Mouse (Mus musculus) liver, embryonic 15.5 days (tissue): ENCODE results near the gene AW011738. TPM values are rescaled to one million over a fixed set of nuclear protein-coding genes. Genes with fewer than 3 reads are reported as not detected.
A peak's percentile ranks its signal among the peaks of the same experiment; 100 is the strongest.

Experiments used
- ATAC-seq: fragments of 200-750 bp; cut with Nextera tagmentation; 2 replicates; pipeline ENCODE4 v1.8.0; 2017; ENCODE audit warnings: moderate number of reproducible peaks, mild to moderate bottlenecking, moderate library complexity; ENCODE audit not compliant: insufficient read depth
- H3K27ac ChIP-seq: fragments of 300-500 bp; sonication (generic); replicated peaks from 2 replicates; pipeline ENCODE4 v1.5.1; 2015; ENCODE audit warnings: mild to moderate bottlenecking, inconsistent platforms
- H3K27me3 ChIP-seq: fragments of 300-500 bp; sonication (generic); 2 replicates; pipeline ENCODE4 v1.6.1; 2015; ENCODE audit warnings: mild to moderate bottlenecking, inconsistent platforms
- H3K36me3 ChIP-seq: fragments of 300-500 bp; sonication (generic); replicated peaks from 2 replicates; pipeline ENCODE4 v1.6.1; 2015; ENCODE audit warnings: moderate library complexity, mild to moderate bottlenecking, inconsistent platforms
- H3K4me1 ChIP-seq: fragments of 300-500 bp; sonication (generic); replicated peaks from 2 replicates; pipeline ENCODE4 v1.6.1; 2015; ENCODE audit warnings: inconsistent platforms
- H3K4me2 ChIP-seq: fragments of 300-500 bp; sonication (generic); 2 replicates; pipeline ENCODE4 v1.6.1; 2015; ENCODE audit warnings: moderate library complexity, mild to moderate bottlenecking, inconsistent platforms
- H3K4me3 ChIP-seq: fragments of 300-500 bp; sonication (generic); replicated peaks from 2 replicates; pipeline ENCODE4 v1.5.1; 2015; ENCODE audit warnings: mild to moderate bottlenecking, inconsistent platforms
- H3K9ac ChIP-seq: fragments of 300-500 bp; sonication (generic); 2 replicates; pipeline ENCODE4 v1.6.1; 2015; ENCODE audit warnings: moderate library complexity, mild to moderate bottlenecking, inconsistent platforms
- H3K9me3 ChIP-seq: fragments of 300-500 bp; sonication (generic); replicated peaks from 2 replicates; pipeline ENCODE4 v1.6.1; 2016; ENCODE audit warnings: inconsistent platforms
- WGBS: fragments of 180-500 bp; shearing (Covaris S2); methylation state at CpG from one replicate; pipeline ENCODE4 v1.1.7; 2015; ENCODE audit warnings: mixed read lengths; ENCODE audit not compliant: insufficient replicate concordance; 5-methylcytosine and 5-hydroxymethylcytosine counted together
- microRNA-seq: library from miRNA; unstranded; fragments of <30 nt; microRNA quantifications from one replicate; pipeline ENCODE4, GENCODE M21; 2016
- polyA plus RNA-seq: library from polyadenylated mRNA; unstranded; fragments of >200 nt; fragmentation: Nextera tagmentation; extraction: Ambion mirVana; gene quantifications from 2 replicates; pipeline ENCODE4 v1.2.1, GENCODE M21; 2015

Gene AW011738
- polyA plus RNA-seq, 1 experiment from 2014 or later, result 1.1 TPM

DNA sequence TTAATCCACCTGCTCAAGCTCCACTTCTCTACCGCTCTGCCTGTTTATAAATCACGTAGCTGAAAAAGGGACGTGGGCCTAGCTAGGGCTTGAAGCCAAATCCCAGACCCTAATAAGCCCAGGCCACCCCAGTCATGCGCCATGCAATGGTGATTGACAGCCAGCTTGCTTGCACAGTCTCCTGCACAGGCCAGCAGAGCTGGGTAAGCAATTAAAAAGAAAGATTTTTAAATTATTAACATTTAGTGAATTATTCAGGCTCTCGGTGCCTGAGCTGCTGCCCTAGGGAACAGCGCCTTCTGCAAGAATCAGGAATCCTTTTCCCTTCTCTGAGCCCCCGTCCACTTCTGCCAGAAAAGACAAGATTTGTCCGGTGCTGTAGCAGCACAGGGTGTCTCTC, 48.0 kb downstream of the AW011738 start:
- peak overlapping the region; percentile 60 for H3K9ac ChIP-seq
- peaks cover 60% of the 10 kb centered on the region for H3K36me3 ChIP-seq
- peak overlapping the region; percentile 96 for H3K27ac ChIP-seq
- peak overlapping the region; percentile 69 for H3K4me2 ChIP-seq
- 82% methylated on average over 8 of the region's 8 CpGs for WGBS
- ATAC-seq, result no peak
- H3K4me3 ChIP-seq, result peak overlapping the region; percentile 42
- H3K27me3 ChIP-seq, result peaks cover 16% of the 10 kb centered on the region
- peaks cover 73% of the 10 kb centered on the region for H3K4me1 ChIP-seq
- H3K9me3 ChIP-seq, result no peaks in the 10 kb centered on the region

DNA sequence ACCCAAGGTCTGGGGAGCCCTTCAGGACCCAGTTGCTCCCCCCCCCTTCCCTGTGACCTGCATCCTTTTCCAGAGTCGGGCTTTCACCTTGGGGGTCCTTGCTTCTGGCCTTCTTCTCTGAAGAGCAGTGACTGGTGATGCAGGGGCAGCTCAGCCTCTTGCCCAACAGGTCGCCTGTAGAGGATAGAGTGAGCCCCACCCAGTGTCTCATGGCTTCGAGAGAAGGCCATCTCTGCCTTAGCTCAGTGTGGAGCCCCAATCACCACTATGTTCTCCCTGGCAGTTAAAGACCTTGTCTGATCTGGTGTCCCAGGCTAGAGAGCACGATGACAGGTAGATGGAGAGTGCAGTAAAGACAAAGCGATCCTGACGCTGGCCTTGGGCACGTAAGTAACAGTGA, 49.0 kb downstream of the AW011738 start:
- peak; percentile 40 for ATAC-seq
- H3K27me3 ChIP-seq, result peaks cover 16% of the 10 kb centered on the region
- peaks cover 50% of the 10 kb centered on the region for H3K36me3 ChIP-seq
- peak overlapping the region; percentile 42 for H3K4me3 ChIP-seq
- H3K9ac ChIP-seq, result peak overlapping the region; percentile 60
- H3K4me2 ChIP-seq, result peak overlapping the region; percentile 69
- peaks cover 65% of the 10 kb centered on the region for H3K4me1 ChIP-seq
- peak overlapping the region; percentile 96 for H3K27ac ChIP-seq
- WGBS, result 19% methylated on average over 7 of the region's 7 CpGs
- no peaks in the 10 kb centered on the region for H3K9me3 ChIP-seq

DNA sequence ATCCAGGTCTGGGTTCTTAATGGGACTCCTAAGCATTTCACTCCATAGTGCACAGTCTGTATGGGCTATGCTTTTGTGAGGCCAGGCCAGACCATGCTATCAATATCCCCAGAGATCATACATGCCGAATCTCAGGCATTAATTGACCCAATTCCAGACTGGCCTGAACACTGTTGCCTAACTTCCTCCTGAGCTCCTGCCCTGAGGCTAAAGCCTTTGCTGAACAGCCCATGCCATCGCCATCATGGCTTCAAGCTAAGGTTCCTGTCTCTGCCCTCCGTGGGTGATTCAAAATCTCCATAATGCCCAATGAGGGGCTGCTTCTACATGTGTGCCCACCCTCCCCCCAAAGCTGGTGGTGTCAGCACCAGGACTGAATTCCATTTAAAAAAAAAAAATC, 49.5 kb downstream of the AW011738 start:
- Histone ChIP-seq H3K9me3 (no peaks in the 10 kb centered on the region), H3K9ac (peak overlapping the region; percentile 60), H3K36me3 (peaks cover 45% of the 10 kb centered on the region), H3K27ac (peak overlapping the region; percentile 96), H3K4me1 (peaks cover 65% of the 10 kb centered on the region), H3K4me3 (peak overlapping the region; percentile 42), H3K27me3 (peaks cover 16% of the 10 kb centered on the region), H3K4me2 (peak overlapping the region; percentile 69)
- 13% methylated on average over 3 of the region's 3 CpGs for WGBS
- peak; percentile 13 for ATAC-seq

DNA sequence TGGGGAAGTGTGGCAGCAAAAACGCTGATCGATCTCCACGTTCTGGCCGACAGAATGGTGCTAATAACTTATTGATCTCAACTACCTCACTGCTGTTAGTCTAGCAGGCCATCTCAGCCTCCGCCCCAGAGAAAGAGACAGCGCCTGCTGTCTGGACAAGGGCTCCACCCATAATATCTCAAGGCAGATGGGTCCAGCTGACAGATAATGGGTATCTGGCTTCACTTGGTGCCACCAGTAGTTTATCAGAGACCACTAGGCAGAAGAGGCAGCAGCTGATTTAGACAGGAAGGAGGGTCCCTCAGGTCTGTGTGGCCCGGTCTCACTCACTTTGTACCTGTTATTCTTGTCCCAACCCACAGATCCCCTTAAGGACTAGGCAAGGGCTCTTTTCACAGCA, 49.9 kb downstream of the AW011738 start:
- Histone ChIP-seq H3K4me3 (peak overlapping the region; percentile 42), H3K27me3 (peaks cover 16% of the 10 kb centered on the region), H3K4me1 (peaks cover 65% of the 10 kb centered on the region), H3K4me2 (peak overlapping the region; percentile 69), H3K36me3 (peaks cover 41% of the 10 kb centered on the region), H3K27ac (peak overlapping the region; percentile 96), H3K9me3 (no peaks in the 10 kb centered on the region), H3K9ac (peak overlapping the region; percentile 60)
- WGBS, result 16% methylated on average over 7 of the region's 7 CpGs
- ATAC-seq, result peak; percentile 85

DNA sequence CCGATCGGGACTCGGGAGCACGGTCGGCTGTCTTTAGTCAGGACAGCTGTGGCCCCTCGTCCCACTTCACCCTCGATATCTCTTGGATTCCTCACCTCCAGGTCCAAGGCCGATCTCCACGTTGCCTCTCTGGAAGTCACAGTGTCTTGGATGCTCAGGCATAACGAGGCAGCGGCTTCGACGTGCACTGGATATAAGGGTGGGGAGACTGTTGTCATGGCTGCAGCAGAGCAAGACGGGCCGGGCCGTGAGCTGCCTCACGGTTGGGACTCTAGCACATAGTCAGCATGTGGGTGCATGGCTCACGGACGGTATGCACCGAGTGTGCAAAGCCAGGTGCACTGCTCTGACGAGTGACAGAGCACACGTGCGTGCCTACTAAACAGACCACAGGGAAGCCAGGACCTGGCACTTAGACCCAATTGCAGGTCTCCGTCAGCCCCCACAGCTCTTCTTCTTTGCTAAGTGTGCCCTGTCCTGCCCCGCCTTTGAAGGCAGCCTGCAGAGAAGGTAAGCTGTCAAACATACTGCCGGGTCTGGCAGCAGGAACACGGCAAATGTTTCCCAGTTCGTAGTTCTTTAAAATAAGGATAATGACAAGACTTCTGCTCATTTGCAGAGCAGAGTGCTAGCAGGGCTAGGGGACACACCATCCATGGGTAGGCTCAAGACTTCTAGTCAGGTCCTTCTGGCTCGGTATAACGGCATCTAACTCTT, 51.4 kb downstream of the AW011738 start:
- WGBS, result under 1% methylated on average over 28 of the region's 30 CpGs
- Histone ChIP-seq H3K4me1 (peaks cover 51% of the 10 kb centered on the region), H3K4me3 (peak overlapping the region; percentile 66), H3K4me2 (peak overlapping the region; percentile 78), H3K27me3 (peaks cover 16% of the 10 kb centered on the region), H3K9ac (peak overlapping the region; percentile 80), H3K27ac (peak overlapping the region; percentile 97), H3K9me3 (no peaks in the 10 kb centered on the region), H3K36me3 (peaks cover 26% of the 10 kb centered on the region)
- ATAC-seq, result peak; percentile 52

Small RNAs within 50 kb of the gene (microRNA-seq; reads per million reads assigned to microRNA genes)
- 1.3 reads per million for gene Mir7658

Other genes with a start within 250 kb of the AW011738 start
- 76.3 and 81.9 TPM in 2 replicates for gene C1qtnf12, start 241.0 kb upstream of the AW011738 start, polyA plus RNA-seq
- gene B3galt6, start 210.7 kb upstream of the AW011738 start, polyA plus RNA-seq, result 4.4 and 4.6 TPM in 2 replicates
- gene Sdf4, start 210.4 kb upstream of the AW011738 start, polyA plus RNA-seq, result 77.0 and 81.4 TPM in 2 replicates
- gene Tnfrsf4, start 189.5 kb upstream of the AW011738 start, polyA plus RNA-seq, result 0.23 and 0.51 TPM in 2 replicates
- gene Tnfrsf18, start 177.1 kb upstream of the AW011738 start, polyA plus RNA-seq, result 0.66 and 0.73 TPM in 2 replicates
- gene Ttll10, start 143.9 kb upstream of the AW011738 start, polyA plus RNA-seq, result 0.22 and 0.58 TPM in 2 replicates
- gene 9430015G10Rik, start 93.3 kb upstream of the AW011738 start, polyA plus RNA-seq, result 10.5 and 12.3 TPM in 2 replicates
- 0.08 and 0.18 TPM in 2 replicates for gene Rnf223, start 72.8 kb upstream of the AW011738 start, polyA plus RNA-seq
- 6.7 and 8.6 TPM in 2 replicates for gene Agrn, start 5.8 kb upstream of the AW011738 start, polyA plus RNA-seq
- gene Isg15, start 2.5 kb upstream of the AW011738 start, polyA plus RNA-seq, result 9.8 and 13.4 TPM in 2 replicates
- 0.20 and 0.32 TPM in 2 replicates for gene Perm1, start 12.6 kb downstream of the AW011738 start, polyA plus RNA-seq
- 4.0 and 4.8 TPM in 2 replicates for gene Plekhn1, start 31.6 kb downstream of the AW011738 start, polyA plus RNA-seq
- gene Noc2l, start 32.7 kb downstream of the AW011738 start, polyA plus RNA-seq, result 44.5 and 47.2 TPM in 2 replicates
- 37.0 and 42.2 TPM in 2 replicates for gene Samd11, start 52.4 kb downstream of the AW011738 start, polyA plus RNA-seq
- gene Vmn2r-ps159, start 127.8 kb downstream of the AW011738 start, polyA plus RNA-seq, result not detected in 2 replicates